Comparison of ENCODE assay signal across 16 mouse cellular contexts in the genomic region with DNA sequence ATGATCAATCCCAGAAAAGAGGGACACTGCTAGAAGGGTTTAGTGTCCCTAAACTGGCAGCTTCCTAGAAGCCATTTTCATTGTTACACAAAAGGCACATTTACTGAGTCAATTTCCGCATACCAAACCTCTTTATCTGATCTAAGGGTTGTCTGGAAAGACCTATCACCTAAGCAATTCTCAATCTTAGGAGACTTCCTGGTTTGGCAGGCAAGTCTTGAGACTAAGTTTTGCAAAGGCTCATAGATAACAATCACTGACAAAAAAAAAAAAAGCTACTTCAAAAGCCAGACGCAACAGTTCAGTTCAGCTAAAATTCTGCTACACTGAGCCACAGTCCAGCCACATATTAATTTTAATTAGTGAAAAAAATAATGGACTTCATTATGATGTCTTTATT. TPM values are rescaled to one million over a fixed set of nuclear protein-coding genes. Genes with fewer than 3 reads are reported as not detected.
"Had no signal": no experiment of that assay in that cellular context is flagged by ENCODE, and none has a peak within 500 bp of the region (broad histone marks: within the 10 kb centered on the region; RNA-seq: fewer than 3 reads in every experiment).

No protein-coding gene starts in this region.

- H3K36me3 ChIP-seq: kidney, embryonic 15.5 days; limb, embryonic 10.5 days; liver, embryonic 15.5 days; midbrain, embryonic 10.5 days; midbrain, embryonic 15.5 days; neural tube, embryonic 13.5 days had no signal

- H3K27ac ChIP-seq: kidney, embryonic 15.5 days; left cerebral cortex, adult 2 months; limb, embryonic 10.5 days; liver, embryonic 15.5 days; midbrain, embryonic 10.5 days; midbrain, embryonic 15.5 days; neural tube, embryonic 13.5 days; stomach, postnatal 0 days had no signal

- H3K9ac ChIP-seq: kidney, embryonic 15.5 days; liver, embryonic 15.5 days; midbrain, embryonic 15.5 days; neural tube, embryonic 13.5 days had no signal

- H3K27me3 ChIP-seq: liver, embryonic 15.5 days; midbrain, embryonic 15.5 days had no signal

- H3K4me2 ChIP-seq: kidney, embryonic 15.5 days; liver, embryonic 11.5 days; liver, embryonic 15.5 days; midbrain, embryonic 15.5 days; neural tube, embryonic 13.5 days had no signal

- ATAC-seq: lung, postnatal 0 days; midbrain, embryonic 15.5 days had no signal

- H3K4me1 ChIP-seq: kidney, embryonic 15.5 days; limb, embryonic 10.5 days; liver, embryonic 15.5 days; midbrain, embryonic 10.5 days; midbrain, embryonic 15.5 days; neural tube, embryonic 13.5 days had no signal

- H3K9me3 ChIP-seq: kidney, embryonic 15.5 days; limb, embryonic 10.5 days; liver, embryonic 15.5 days; midbrain, embryonic 10.5 days; midbrain, embryonic 15.5 days; neural tube, embryonic 13.5 days had no signal

- H3K4me3 ChIP-seq: kidney, embryonic 15.5 days; left cerebral cortex, adult 2 months; limb, embryonic 10.5 days; liver, embryonic 15.5 days; midbrain, embryonic 10.5 days; midbrain, embryonic 15.5 days; neural tube, embryonic 13.5 days had no signal

- DNase-seq: kidney, postnatal 14 days; lung, adult 2 months; lung, postnatal 36 days; right cerebral cortex, postnatal 25 days; thymus, postnatal 25 days had no signal

RNA-seq across cellular contexts. Expression of a gene that starts 39.1 kb away (rescaled TPM):
- total RNA-seq: monocyte, adult 5-6 weeks had no signal
